Mouse (Mus musculus): Measurements from ENCODE around the gene Smox.

Gene Smox

GRCm38 (mm10) chr2:131560205-131560919, 69.1 kb downstream of the Smox start:
- no peak for DNase-seq

- DNase-seq, result no peak
Observed at GRCm38 (mm10) chr2:131561344-131561870, 70.1 kb downstream of the Smox start.

GRCm38 (mm10) chr2:131561891-131562585, 70.7 kb downstream of the Smox start, which contains the start of gene Adra1d:
Gene Adra1d (minus strand): TSS chr2:131562283.
- no peak for DNase-seq

GRCm38 (mm10) chr2:131562586-131563122, 71.4 kb downstream of the Smox start:
- DNase-seq, result peak; percentile 61

All from lung, postnatal 36 days (tissue).